Mouse (Mus musculus) testis, postnatal 14 days (tissue): ENCODE results near the gene Siah1a.

Experiments
- DNase-seq: peaks from one replicate; pipeline ENCODE4 v3.0.0; 2021; ENCODE audit warnings: low spot score

Gene Siah1a

GRCm38 (mm10) chr8:86702453-86702852 is 43.3 kb downstream of the Siah1a start:
- DNase-seq = no peak

GRCm38 (mm10) chr8:86699471-86699870 is 46.3 kb downstream of the Siah1a start:
- no peak for DNase-seq

GRCm38 (mm10) chr8:86698811-86699421 is 46.8 kb downstream of the Siah1a start:
- DNase-seq = peak; percentile 20

- DNase-seq = no peak
Observed at GRCm38 (mm10) chr8:86695703-86696102, 50.0 kb downstream of the Siah1a start.

- DNase-seq = no peak
Observed at GRCm38 (mm10) chr8:86694011-86694410, 51.7 kb downstream of the Siah1a start.

- DNase-seq = no peak
Observed at GRCm38 (mm10) chr8:86692107-86692506, 53.6 kb downstream of the Siah1a start.

- DNase-seq = no peak
Observed at GRCm38 (mm10) chr8:86686629-86687028, 59.1 kb downstream of the Siah1a start.
